Mouse (Mus musculus) lung, embryonic 16.5 days (tissue): ENCODE results near the gene Vamp1. TPM values are rescaled to one million over a fixed set of nuclear protein-coding genes. Genes with fewer than 3 reads are reported as not detected.
A peak's percentile ranks its signal among the peaks of the same experiment; 100 is the strongest.
"Not testable (repeated sequence)": the region's sequence is repeated elsewhere in the genome, so short reads cannot be mapped to it uniquely, and the experiment has no call there.

Experiments
- ATAC-seq: fragments of 200-750 bp; cut with Nextera tagmentation; 2 replicates; pipeline ENCODE4 v1.8.0; 2017; ENCODE audit warnings: low read depth, mild to moderate bottlenecking, moderate library complexity
- H3K27ac ChIP-seq: fragments of 300-500 bp; sonication (generic); 2 replicates; pipeline ENCODE4 v1.5.1; 2014; ENCODE audit warnings: mild to moderate bottlenecking, control low read depth, low read length
- H3K27me3 ChIP-seq: fragments of 300-500 bp; sonication (generic); 2 replicates; pipeline ENCODE4 v1.6.1; 2014; ENCODE audit warnings: low read depth, low read length, mixed read lengths; ENCODE audit not compliant: control insufficient read depth, insufficient read depth
- H3K36me3 ChIP-seq: fragments of 300-500 bp; sonication (generic); 2 replicates; pipeline ENCODE4 v1.6.1; 2014; ENCODE audit warnings: low read length; ENCODE audit not compliant: control insufficient read depth, insufficient read depth
- H3K4me1 ChIP-seq: fragments of 300-500 bp; sonication (generic); replicated peaks from 2 replicates; pipeline ENCODE4 v1.6.1; 2014; ENCODE audit warnings: low read length, mixed read lengths; ENCODE audit not compliant: control insufficient read depth, insufficient read depth
- H3K4me2 ChIP-seq: fragments of 300-500 bp; sonication (generic); 2 replicates; pipeline ENCODE4 v1.6.1; 2014; ENCODE audit warnings: low read depth, low read length, control low read depth
- H3K4me3 ChIP-seq: fragments of 300-500 bp; sonication (generic); 2 replicates; pipeline ENCODE4 v1.5.1; 2014; ENCODE audit warnings: mild to moderate bottlenecking, low read length, control low read depth
- H3K9ac ChIP-seq: fragments of 300-500 bp; sonication (generic); 2 replicates; pipeline ENCODE4 v1.6.1; 2014; ENCODE audit warnings: low read length, control low read depth
- H3K9me3 ChIP-seq: fragments of 300-500 bp; sonication (generic); 2 replicates; pipeline ENCODE4 v1.6.1; 2016; ENCODE audit warnings: low read length; ENCODE audit not compliant: control insufficient read depth
- WGBS: fragments of 180-500 bp; shearing (Covaris S2); extraction: QIAGEN DNeasy Blood & Tissue Kit; methylation state at CpG from one replicate; pipeline ENCODE4 v1.1.7; 2014; 5-methylcytosine and 5-hydroxymethylcytosine counted together
- polyA plus RNA-seq: library from polyadenylated mRNA; unstranded; fragments of >200 nt; fragmentation: Nextera tagmentation; extraction: Ambion mirVana; gene quantifications from 2 replicates; pipeline ENCODE4 v1.2.1, GENCODE M21; 2015

Gene Vamp1
- polyA plus RNA-seq, 1 experiment from 2014 or later, result 5.2 TPM

- Histone ChIP-seq H3K36me3 (no peaks in the 10 kb centered on the region), H3K9me3 (no peaks in the 10 kb centered on the region), H3K4me1 (peaks cover 6% of the 10 kb centered on the region; the same call in 1 of the 2 replicates), H3K27ac (no peak overlapping the region), H3K4me3 (no peak overlapping the region), H3K4me2 (no peak overlapping the region), H3K9ac (no peak overlapping the region), H3K27me3 (no peaks in the 10 kb centered on the region)
- WGBS, result 46% methylated on average over 6 of the region's 6 CpGs
- ATAC-seq, result no peak
Observed at GRCm38 (mm10) chr6:125268799-125269198, 53.4 kb downstream of the Vamp1 start.

GRCm38 (mm10) chr6:125271455-125272227 lies 56.3 kb downstream of the Vamp1 start:
- peak overlapping the region; percentile 32 for H3K4me3 ChIP-seq
- ATAC-seq, result peak; percentile 95
- H3K27ac ChIP-seq, result no peak overlapping the region; the same call in 1 of the 2 replicates

DNA sequence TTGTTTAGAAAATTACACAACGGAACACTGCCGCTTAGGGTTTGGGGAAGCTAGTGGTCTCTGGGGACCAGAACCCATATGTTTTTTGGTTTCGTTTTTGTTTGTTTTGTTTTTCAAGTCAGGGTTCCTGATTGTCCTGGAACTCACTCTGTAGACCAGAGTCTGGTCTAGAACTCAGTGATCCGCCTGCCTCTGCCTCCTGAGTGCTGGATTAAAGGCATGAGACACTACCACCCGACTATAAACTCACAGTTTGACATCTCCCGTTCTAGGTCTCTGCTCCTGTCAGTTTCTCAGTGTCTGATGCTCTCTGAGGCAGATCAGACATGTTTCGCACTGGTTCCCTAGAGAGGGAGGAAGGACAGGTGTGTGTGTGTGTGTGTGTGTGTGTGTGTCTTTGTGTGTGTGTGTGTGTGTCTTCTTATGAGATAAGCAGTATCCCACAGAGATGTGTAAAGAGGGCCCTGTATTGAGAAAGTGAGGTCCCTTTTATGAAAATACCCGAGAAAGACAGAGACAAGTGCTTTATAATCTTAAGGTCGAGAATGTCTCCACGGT lies 57.0 kb downstream of the Vamp1 start:
- no peaks in the 10 kb centered on the region for H3K36me3 ChIP-seq
- 63% methylated on average over 10 of the region's 10 CpGs for WGBS
- H3K27ac ChIP-seq, result no peak overlapping the region
- no peak overlapping the region for H3K4me3 ChIP-seq
- H3K4me1 ChIP-seq, result peaks cover 6% of the 10 kb centered on the region; the same call in 1 of the 2 replicates
- no peaks in the 10 kb centered on the region for H3K9me3 ChIP-seq
- H3K27me3 ChIP-seq, result no peaks in the 10 kb centered on the region
- ATAC-seq, result no peak
- no peak overlapping the region for H3K4me2 ChIP-seq
- no peak overlapping the region for H3K9ac ChIP-seq

More at GRCm38 (mm10) chr6:125271455-125272227, 56.3 kb downstream of the Vamp1 start:
- Histone ChIP-seq H3K9ac (peak overlapping the region; percentile 55), H3K4me2 (peak overlapping the region; percentile 58), H3K27me3 (no peaks in the 10 kb centered on the region), H3K9me3 (no peaks in the 10 kb centered on the region), H3K36me3 (no peaks in the 10 kb centered on the region), H3K4me1 (peaks cover 6% of the 10 kb centered on the region; the same call in 1 of the 2 replicates)
- WGBS, result 14% methylated on average over 17 of the region's 17 CpGs

DNA sequence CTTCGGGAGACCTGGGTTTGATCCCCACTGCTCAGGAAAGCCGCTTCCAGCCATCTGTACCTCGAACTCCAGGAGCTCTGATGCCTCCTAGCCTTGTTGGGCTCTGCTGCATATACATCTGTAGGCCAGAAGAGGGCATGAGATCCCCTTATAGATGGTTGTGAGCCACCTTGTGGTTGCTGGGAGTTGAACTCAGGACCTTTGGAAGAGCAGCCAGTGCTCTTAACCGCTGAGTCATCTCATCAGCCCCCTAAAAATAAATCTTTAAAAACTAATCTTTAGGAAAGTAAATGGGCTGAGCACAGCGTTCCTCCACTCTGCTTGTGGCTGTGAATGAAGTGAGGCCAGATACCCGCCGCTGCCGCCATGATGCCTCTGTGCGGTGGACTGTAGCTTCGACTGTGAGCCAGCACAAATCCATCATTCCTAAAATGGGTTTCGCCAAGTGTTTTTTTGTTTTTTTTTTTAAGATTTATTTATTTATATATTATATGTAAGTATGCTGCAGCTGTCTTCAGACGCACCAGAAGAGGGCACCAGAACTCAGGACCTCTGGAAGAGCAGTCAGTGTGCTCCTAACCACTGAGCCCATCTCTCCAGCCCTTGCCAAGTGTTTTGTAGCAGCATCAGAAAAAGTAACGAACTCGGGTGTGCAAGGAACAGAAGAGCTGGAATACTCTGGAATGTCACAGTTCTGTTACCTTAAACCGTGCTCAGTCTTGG lies 59.7 kb downstream of the Vamp1 start:
- H3K9ac ChIP-seq, result no peak overlapping the region
- no peaks in the 10 kb centered on the region for H3K27me3 ChIP-seq
- WGBS, result 44% methylated on average over 15 of the region's 15 CpGs
- no peak overlapping the region for H3K4me2 ChIP-seq
- H3K27ac ChIP-seq, result no peak overlapping the region
- H3K4me1 ChIP-seq, result peaks cover 6% of the 10 kb centered on the region; the same call in 1 of the 2 replicates
- H3K36me3 ChIP-seq, result no peaks in the 10 kb centered on the region
- no peak for ATAC-seq
- H3K4me3 ChIP-seq, result no peak overlapping the region
- no peaks in the 10 kb centered on the region for H3K9me3 ChIP-seq

GRCm38 (mm10) chr6:125279729-125280128 lies 64.4 kb downstream of the Vamp1 start:
- Histone ChIP-seq H3K9ac (no peak overlapping the region), H3K36me3 (no peaks in the 10 kb centered on the region), H3K4me3 (no peak overlapping the region), H3K27me3 (no peaks in the 10 kb centered on the region), H3K9me3 (0 out of 2 replicates have a peak, but pooled peaks cover under 1% of the 10 kb centered on the region), H3K4me1 (no peaks in the 10 kb centered on the region), H3K4me2 (no peak overlapping the region), H3K27ac (no peak overlapping the region)
- 59% methylated on average over 8 of the region's 8 CpGs for WGBS
- ATAC-seq, result no peak

GRCm38 (mm10) chr6:125282721-125283120 lies 67.4 kb downstream of the Vamp1 start:
- not testable (repeated sequence) for H3K4me3 ChIP-seq, H3K27ac ChIP-seq, H3K36me3 ChIP-seq, ATAC-seq, H3K4me2 ChIP-seq, H3K4me1 ChIP-seq, H3K9ac ChIP-seq, H3K9me3 ChIP-seq, H3K27me3 ChIP-seq
- WGBS, result 88% methylated on average over 13 of the region's 13 CpGs

DNA sequence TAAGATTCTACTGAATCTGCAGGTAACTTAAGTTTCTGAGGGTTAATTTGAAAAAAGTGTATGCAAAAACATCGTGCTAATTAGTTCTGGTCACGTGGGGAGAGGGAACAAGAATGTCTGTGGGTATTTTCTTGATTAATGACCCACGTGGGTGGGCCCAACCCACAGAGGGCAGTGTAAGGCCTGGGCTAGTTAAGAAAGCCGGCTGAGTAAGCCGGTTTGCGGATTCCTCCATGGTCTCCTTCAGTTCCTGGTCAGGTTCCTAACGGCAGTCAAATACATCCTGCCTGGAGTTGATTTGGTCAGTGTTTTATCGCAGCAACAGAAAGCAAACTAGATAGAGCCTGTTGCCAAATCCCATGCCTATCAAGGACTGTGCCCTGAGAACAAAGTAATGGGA lies 68.9 kb downstream of the Vamp1 start:
- no peak overlapping the region for H3K4me2 ChIP-seq
- no peak overlapping the region for H3K4me3 ChIP-seq
- no peaks in the 10 kb centered on the region for H3K36me3 ChIP-seq
- no peak overlapping the region for H3K27ac ChIP-seq
- 0 out of 2 replicates have a peak, but pooled peaks cover 5% of the 10 kb centered on the region for H3K9me3 ChIP-seq
- H3K27me3 ChIP-seq, result no peaks in the 10 kb centered on the region
- H3K9ac ChIP-seq, result no peak overlapping the region
- ATAC-seq, result no peak
- 23% methylated on average over 8 of the region's 8 CpGs for WGBS
- 0 out of 2 replicates have a peak, but pooled peaks cover 2% of the 10 kb centered on the region for H3K4me1 ChIP-seq

- Histone ChIP-seq H3K9me3 (0 out of 2 replicates have a peak, but pooled peaks cover 5% of the 10 kb centered on the region), H3K4me3 (no peak overlapping the region), H3K4me2 (no peak overlapping the region), H3K36me3 (no peaks in the 10 kb centered on the region), H3K27ac (no peak overlapping the region), H3K4me1 (0 out of 2 replicates have a peak, but pooled peaks cover 2% of the 10 kb centered on the region), H3K9ac (no peak overlapping the region), H3K27me3 (no peaks in the 10 kb centered on the region)
- no peak for ATAC-seq
- 84% methylated on average over 7 of the region's 7 CpGs for WGBS
Observed at GRCm38 (mm10) chr6:125284751-125285150, 69.4 kb downstream of the Vamp1 start.

DNA sequence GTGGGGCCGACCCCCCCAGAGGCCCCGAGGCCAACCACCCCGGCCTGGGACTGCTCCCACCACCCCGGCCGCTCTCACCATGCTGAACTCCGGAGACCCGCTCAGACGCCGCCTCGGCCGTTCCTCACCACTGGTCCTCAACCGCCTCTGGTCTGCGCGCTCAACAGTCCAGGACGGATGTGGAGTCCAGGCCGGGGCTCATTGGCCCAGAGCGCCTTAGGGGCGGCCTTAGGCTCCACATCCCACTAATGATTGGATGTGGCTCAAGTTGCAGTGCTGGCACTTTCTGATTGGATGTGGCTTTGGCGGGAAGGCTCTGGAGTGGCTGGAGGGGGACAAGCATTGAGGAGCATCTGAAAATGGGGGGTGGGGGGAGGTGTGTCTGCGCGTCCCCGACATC lies 70.5 kb downstream of the Vamp1 start, which contains the start of gene Tuba3a:
TSS of gene Tuba3a (minus strand) at position 153 of the 400 bp plus-strand sequence.
- ATAC-seq, result no peak
- Histone ChIP-seq H3K27ac (no peak within 1 kb of the TSS), H3K9ac (no peak within 1 kb of the TSS), H3K27me3 (no peaks in the 10 kb centered on the region; the same call in 1 of the 2 replicates), H3K36me3 (no peaks in the 10 kb centered on the region), H3K4me1 (0 out of 2 replicates have a peak, but pooled peaks cover 2% of the 10 kb centered on the region), H3K4me2 (no peak within 1 kb of the TSS), H3K4me3 (no peak within 1 kb of the TSS), H3K9me3 (0 out of 2 replicates have a peak, but pooled peaks cover 5% of the 10 kb centered on the region)
- 94% methylated on average over 22 of the region's 22 CpGs for WGBS
